Comparison of ENCODE assay signal across 24 mouse cellular contexts in the genomic region with DNA sequence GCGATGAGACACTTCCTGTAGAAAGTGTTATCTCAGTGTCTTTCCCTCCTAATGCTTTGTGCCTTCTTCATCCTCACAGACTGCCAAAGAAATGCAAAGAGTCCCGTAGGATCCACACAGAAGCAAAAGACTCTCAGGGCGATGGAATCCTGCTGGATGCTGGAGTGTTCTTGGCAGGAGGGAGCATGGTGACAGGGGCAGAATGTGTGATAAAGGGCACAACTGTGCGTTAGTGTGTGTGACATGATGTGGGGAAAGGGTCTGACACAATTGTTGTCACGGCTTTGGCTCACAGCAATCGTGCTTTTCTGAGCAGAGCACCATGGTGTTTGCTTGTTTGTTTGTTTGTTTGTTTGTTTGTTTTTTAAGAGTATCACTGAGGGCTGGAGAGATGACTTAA.
"Had no signal": no experiment of that assay in that cellular context is flagged by ENCODE, and none has a peak within 500 bp of the region (broad histone marks: within the 10 kb centered on the region; RNA-seq: fewer than 3 reads in every experiment).

No protein-coding gene starts in this region.

- ATAC-seq: liver, embryonic 12.5 days had no signal

- H3K9me3 ChIP-seq: limb, embryonic 10.5 days; limb, embryonic 13.5 days; liver, embryonic 12.5 days; liver, embryonic 15.5 days; midbrain, embryonic 10.5 days; neural tube, embryonic 12.5 days; neural tube, embryonic 15.5 days had no signal

- H3K36me3 ChIP-seq: limb, embryonic 10.5 days; limb, embryonic 13.5 days; liver, embryonic 12.5 days; liver, embryonic 15.5 days; midbrain, embryonic 10.5 days; neural tube, embryonic 12.5 days; neural tube, embryonic 15.5 days had no signal

- H3K4me3 ChIP-seq: layer of hippocampus, adult 2 months; limb, embryonic 10.5 days; limb, embryonic 13.5 days; liver, embryonic 12.5 days; liver, embryonic 15.5 days; midbrain, embryonic 10.5 days; neural tube, embryonic 12.5 days; neural tube, embryonic 15.5 days had no signal

- H3K4me1 ChIP-seq: liver, embryonic 12.5 days; liver, embryonic 15.5 days; neural tube, embryonic 12.5 days; neural tube, embryonic 15.5 days had no signal

- H3K9ac ChIP-seq: limb, embryonic 13.5 days; liver, embryonic 12.5 days; liver, embryonic 15.5 days; neural tube, embryonic 12.5 days; neural tube, embryonic 15.5 days had no signal

- H3K27ac ChIP-seq: kidney, postnatal 0 days; layer of hippocampus, adult 2 months; limb, embryonic 10.5 days; limb, embryonic 13.5 days; liver, embryonic 12.5 days; liver, embryonic 15.5 days; midbrain, embryonic 10.5 days; neural tube, embryonic 12.5 days; neural tube, embryonic 15.5 days; stomach, postnatal 0 days had no signal

- H3K27me3 ChIP-seq: limb, embryonic 13.5 days; liver, embryonic 12.5 days; liver, embryonic 15.5 days had no signal

- DNase-seq: kidney, adult 2 months; kidney, postnatal 25 days; layer of hippocampus, adult 9-11 months; liver; lung, adult 2 months; lung, postnatal 10 days; lung, postnatal 4 days; midbrain, embryonic 14.5 days; right cerebral cortex, adult 18-20 months; right cerebral cortex, postnatal 14 days; right cerebral cortex, postnatal 4 days; thymus, adult 2 months; thymus, postnatal 14 days; thymus, postnatal 4 days had no signal

- H3K4me2 ChIP-seq: limb, embryonic 13.5 days; liver, embryonic 12.5 days; liver, embryonic 15.5 days; neural tube, embryonic 12.5 days; neural tube, embryonic 15.5 days had no signal
